ENCODE assay signal across 25 mouse cellular contexts in the genomic region with DNA sequence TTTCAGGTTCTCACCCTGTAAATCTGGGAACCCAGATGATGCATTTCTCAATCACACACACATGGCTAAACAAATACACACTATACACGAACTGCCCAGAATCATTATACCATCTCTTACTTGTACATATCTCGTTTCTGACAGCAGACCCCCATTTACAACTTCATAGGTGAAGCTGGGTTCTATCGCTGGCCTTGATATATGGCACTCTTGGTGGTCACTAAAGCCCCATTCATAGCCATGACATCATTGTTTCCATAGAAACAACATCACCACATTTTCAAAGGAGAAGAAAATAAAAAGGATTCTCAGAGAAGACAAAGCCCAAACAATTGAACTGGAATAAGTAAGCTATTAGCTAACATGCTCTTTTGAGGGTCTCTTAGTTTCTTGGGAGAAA.
A peak's percentile ranks its signal among the peaks of the same experiment; 100 is the strongest.
DNase-seq lines count a peak whose midpoint lies in the region; ATAC-seq lines count a peak whose summit lies in the region.
"Had no signal": no experiment of that assay in that cellular context is flagged by ENCODE, and none has a peak within 500 bp of the region (broad histone marks: within the 10 kb centered on the region; RNA-seq: fewer than 3 reads in every experiment).

No protein-coding gene starts in this region.

- no peaks in the 10 kb centered on the region for H3K9me3 ChIP-seq in midbrain, embryonic 14.5 days (ENCODE audit: control insufficient read depth, low read length)
- no peaks in the 10 kb centered on the region for H3K9me3 ChIP-seq in midbrain, embryonic 16.5 days (replicated peaks; ENCODE audit: control insufficient read depth, low read length, poor library complexity, severe bottlenecking)
- H3K9me3 ChIP-seq in neural tube, embryonic 12.5 days, result no peaks in the 10 kb centered on the region
- H3K9me3 ChIP-seq: forebrain, embryonic 15.5 days; heart, embryonic 12.5 days; heart, embryonic 15.5 days; hindbrain, embryonic 10.5 days; hindbrain, embryonic 13.5 days had no signal

- 34% methylated on average over 3 of the region's 3 CpGs for WGBS in midbrain, embryonic 14.5 days
- WGBS in midbrain, embryonic 16.5 days, result 26% methylated on average over 3 of the region's 3 CpGs
- 13% methylated on average over 3 of the region's 3 CpGs for WGBS in neural tube, embryonic 12.5 days

- no peaks in the 10 kb centered on the region for H3K27me3 ChIP-seq in midbrain, embryonic 14.5 days (ENCODE audit: control insufficient read depth, insufficient read depth, low read length)
- no peaks in the 10 kb centered on the region for H3K27me3 ChIP-seq in midbrain, embryonic 16.5 days (ENCODE audit: control insufficient read depth, insufficient read depth, low read depth, low read length)
- H3K27me3 ChIP-seq in neural tube, embryonic 12.5 days (replicated peaks), result no peaks in the 10 kb centered on the region
- H3K27me3 ChIP-seq: forebrain, embryonic 15.5 days; heart, embryonic 12.5 days; heart, embryonic 15.5 days; hindbrain, embryonic 13.5 days had no signal

- peak; percentile 37 for DNase-seq in embryo, embryonic 10 days (ENCODE audit: low spot score)
- DNase-seq in embryo, embryonic 9.5 days (ENCODE audit: extremely low spot score), result no peak
- DNase-seq in midbrain, embryonic 14.5 days, result peak; percentile 19
- no peak for DNase-seq in neural tube, embryonic 10.5 days (ENCODE audit: extremely low spot score, low spot score)
- DNase-seq in retina, postnatal 1 day, result peak; percentile 42
- DNase-seq in adrenal gland, adult 8-10 months, result no peak
- DNase-seq: adrenal gland, postnatal 10 days; adrenal gland, postnatal 36 days; cerebellum, adult 11 months; cerebellum, adult 2 months; cerebellum, postnatal 10 days; cerebellum, postnatal 36 days; gastrocnemius, postnatal 25 days; heart, adult 18-20 months; heart, postnatal 10 days; heart, postnatal 36 days had no signal

- no peaks in the 10 kb centered on the region for H3K4me1 ChIP-seq in midbrain, embryonic 14.5 days (ENCODE audit: control insufficient read depth, insufficient read depth, low read length)
- H3K4me1 ChIP-seq in midbrain, embryonic 16.5 days (ENCODE audit: control insufficient read depth, insufficient read depth, low read length), result no peaks in the 10 kb centered on the region; the same call in 1 of the 2 replicates
- peaks cover 6% of the 10 kb centered on the region for H3K4me1 ChIP-seq in neural tube, embryonic 12.5 days
- H3K4me1 ChIP-seq: hindbrain, embryonic 13.5 days had no signal

- ATAC-seq in midbrain, embryonic 14.5 days (ENCODE audit: low FRiP score, low TSS enrichment), result no peak
- ATAC-seq in midbrain, embryonic 16.5 days, result no peak
- ATAC-seq in neural tube, embryonic 12.5 days (ENCODE audit: low FRiP score, low read depth), result peak; percentile 58; the same call in 1 of the 2 replicates
- ATAC-seq: activated CD4-positive, CD25-positive, alpha-beta regulatory T cell, adult 4 months; forebrain, embryonic 15.5 days; hindbrain, embryonic 16.5 days had no signal

- H3K4me3 ChIP-seq in midbrain, embryonic 14.5 days (replicated peaks; ENCODE audit: low read depth, low read length), result no peak overlapping the region
- H3K4me3 ChIP-seq in midbrain, embryonic 16.5 days (ENCODE audit: low read depth, low read length), result no peak overlapping the region
- H3K4me3 ChIP-seq in neural tube, embryonic 12.5 days, result no peak overlapping the region
- H3K4me3 ChIP-seq: forebrain, embryonic 15.5 days; heart, embryonic 12.5 days; heart, embryonic 15.5 days; hindbrain, embryonic 10.5 days; hindbrain, embryonic 13.5 days had no signal

- no peaks in the 10 kb centered on the region for H3K36me3 ChIP-seq in midbrain, embryonic 14.5 days (ENCODE audit: control insufficient read depth, insufficient read depth, low read length)
- no peaks in the 10 kb centered on the region for H3K36me3 ChIP-seq in midbrain, embryonic 16.5 days (ENCODE audit: control insufficient read depth, insufficient read depth, low read length)
- H3K36me3 ChIP-seq in neural tube, embryonic 12.5 days, result no peaks in the 10 kb centered on the region
- H3K36me3 ChIP-seq: forebrain, embryonic 15.5 days; heart, embryonic 12.5 days; heart, embryonic 15.5 days; hindbrain, embryonic 10.5 days; hindbrain, embryonic 13.5 days had no signal

- no peak overlapping the region for H3K4me2 ChIP-seq in midbrain, embryonic 14.5 days (ENCODE audit: low read length)
- no peak overlapping the region for H3K4me2 ChIP-seq in midbrain, embryonic 16.5 days (ENCODE audit: low read length)
- no peak overlapping the region for H3K4me2 ChIP-seq in neural tube, embryonic 12.5 days (replicated peaks)
- H3K4me2 ChIP-seq: forebrain, embryonic 15.5 days; heart, embryonic 12.5 days; heart, embryonic 15.5 days; hindbrain, embryonic 13.5 days had no signal

- no peak overlapping the region for H3K9ac ChIP-seq in midbrain, embryonic 14.5 days (replicated peaks; ENCODE audit: low read length)
- no peak overlapping the region for H3K9ac ChIP-seq in midbrain, embryonic 16.5 days (ENCODE audit: low read depth, low read length)
- H3K9ac ChIP-seq in neural tube, embryonic 12.5 days, result no peak overlapping the region
- H3K9ac ChIP-seq: forebrain, embryonic 15.5 days; heart, embryonic 12.5 days; heart, embryonic 15.5 days; hindbrain, embryonic 13.5 days had no signal

- H3K27ac ChIP-seq in midbrain, embryonic 14.5 days (replicated peaks; ENCODE audit: low read depth, low read length), result no peak overlapping the region
- H3K27ac ChIP-seq in midbrain, embryonic 16.5 days (ENCODE audit: low read length), result no peak overlapping the region
- H3K27ac ChIP-seq in neural tube, embryonic 12.5 days, result no peak overlapping the region
- H3K27ac ChIP-seq: forebrain, embryonic 15.5 days; heart, embryonic 15.5 days; hindbrain, embryonic 10.5 days; hindbrain, embryonic 13.5 days had no signal

Comparison
In these comparisons a context has a peak if more than half of its experiments do, and no peak if none do; other contexts are left out.
1. DNase-seq: peak in embryo, embryonic 10 days (single experiment), midbrain, embryonic 14.5 days (single experiment) and retina, postnatal 1 day (single experiment); none in embryo, embryonic 9.5 days (single experiment), neural tube, embryonic 10.5 days (single experiment) and adrenal gland, adult 8-10 months (single experiment).